Mouse (Mus musculus) yolk sac, embryonic 10.5 days (tissue): ENCODE results near the gene Ccdc13.

Experiments
- DNase-seq: peaks from one replicate; pipeline ENCODE4 v3.0.0-alpha.2; 2017; ENCODE audit warnings: low spot score

The Ccdc13 gene

DNA sequence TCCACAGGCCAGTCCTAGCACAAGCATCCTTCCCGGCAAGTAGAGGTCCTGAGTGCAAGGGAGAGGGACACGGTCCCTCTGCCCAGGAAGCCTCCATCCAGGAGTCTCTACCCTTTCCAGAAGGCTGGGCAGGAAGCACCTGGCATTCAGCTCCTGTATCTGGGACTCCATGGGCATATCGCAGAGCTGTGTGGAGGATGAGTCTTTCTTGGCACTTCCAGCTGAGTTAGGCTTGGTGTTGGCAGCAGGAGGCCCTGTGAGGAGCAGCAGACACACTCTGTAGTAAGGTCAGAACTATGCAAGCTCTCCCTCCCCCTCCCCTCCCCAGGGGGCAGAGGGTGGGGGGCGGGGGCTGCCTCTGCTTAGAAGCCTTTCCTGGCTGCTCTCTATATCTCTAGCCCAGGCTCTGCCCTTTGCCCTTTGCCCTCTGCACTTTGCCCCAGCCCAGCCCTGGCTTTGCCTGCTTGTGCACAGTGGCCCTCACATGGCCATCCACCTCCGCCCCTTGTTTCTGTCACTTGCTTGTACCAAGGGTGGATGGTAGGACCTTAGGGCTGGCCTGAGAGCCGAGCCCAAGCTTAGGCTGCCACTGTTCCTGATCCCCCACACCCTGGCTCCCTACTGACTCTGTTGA lies 40.3 kb downstream of the Ccdc13 start:
- DNase-seq: peak; percentile 93

DNA sequence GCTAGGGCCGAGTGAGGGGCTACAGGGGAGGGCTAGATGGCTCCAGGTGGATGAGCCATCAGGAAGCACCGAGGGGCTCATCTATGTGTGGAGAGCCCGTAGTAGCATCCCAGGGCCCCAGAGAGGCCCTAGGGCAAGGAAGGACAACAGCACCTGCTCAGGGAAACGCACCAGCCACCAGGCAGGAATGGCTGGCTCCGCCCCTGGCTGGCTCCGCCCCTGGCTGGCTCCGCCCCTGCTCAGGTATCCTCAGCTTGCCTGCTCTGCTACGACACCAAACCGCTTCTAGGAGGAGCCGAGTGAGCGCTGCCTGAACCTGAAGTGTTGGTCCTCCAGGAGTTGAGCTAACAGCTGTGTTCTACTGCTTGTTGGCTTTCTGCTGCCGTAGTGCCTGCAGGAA lies 41.5 kb downstream of the Ccdc13 start:
- peak; percentile 76 for DNase-seq

DNA sequence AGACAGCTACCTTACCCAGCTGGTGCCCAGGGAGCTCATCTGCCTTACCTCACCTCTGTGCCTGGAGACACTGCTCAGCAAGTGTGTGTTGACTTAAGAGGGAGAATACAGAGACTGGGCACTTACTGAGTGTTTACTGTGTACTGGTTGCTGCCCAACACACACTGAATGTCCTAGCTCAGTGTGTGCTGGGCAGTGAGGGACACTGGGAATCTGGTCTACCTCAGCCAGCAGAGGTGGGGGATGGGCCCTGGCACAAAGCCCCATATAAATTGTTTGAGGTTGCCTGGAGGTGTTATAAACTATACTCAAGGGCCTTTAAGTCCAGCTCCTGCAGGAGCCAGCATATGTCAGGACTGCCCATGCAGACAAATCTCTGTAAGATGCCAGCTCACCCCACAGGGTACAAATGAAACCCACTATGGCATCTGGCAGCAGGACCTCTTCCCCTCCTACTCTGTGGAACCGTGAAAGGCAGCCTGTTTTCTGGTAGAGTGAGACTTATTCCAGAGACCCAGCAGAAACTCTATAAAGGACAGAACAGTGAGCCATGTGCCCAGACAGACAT lies 44.2 kb downstream of the Ccdc13 start:
- DNase-seq: no peak

DNA sequence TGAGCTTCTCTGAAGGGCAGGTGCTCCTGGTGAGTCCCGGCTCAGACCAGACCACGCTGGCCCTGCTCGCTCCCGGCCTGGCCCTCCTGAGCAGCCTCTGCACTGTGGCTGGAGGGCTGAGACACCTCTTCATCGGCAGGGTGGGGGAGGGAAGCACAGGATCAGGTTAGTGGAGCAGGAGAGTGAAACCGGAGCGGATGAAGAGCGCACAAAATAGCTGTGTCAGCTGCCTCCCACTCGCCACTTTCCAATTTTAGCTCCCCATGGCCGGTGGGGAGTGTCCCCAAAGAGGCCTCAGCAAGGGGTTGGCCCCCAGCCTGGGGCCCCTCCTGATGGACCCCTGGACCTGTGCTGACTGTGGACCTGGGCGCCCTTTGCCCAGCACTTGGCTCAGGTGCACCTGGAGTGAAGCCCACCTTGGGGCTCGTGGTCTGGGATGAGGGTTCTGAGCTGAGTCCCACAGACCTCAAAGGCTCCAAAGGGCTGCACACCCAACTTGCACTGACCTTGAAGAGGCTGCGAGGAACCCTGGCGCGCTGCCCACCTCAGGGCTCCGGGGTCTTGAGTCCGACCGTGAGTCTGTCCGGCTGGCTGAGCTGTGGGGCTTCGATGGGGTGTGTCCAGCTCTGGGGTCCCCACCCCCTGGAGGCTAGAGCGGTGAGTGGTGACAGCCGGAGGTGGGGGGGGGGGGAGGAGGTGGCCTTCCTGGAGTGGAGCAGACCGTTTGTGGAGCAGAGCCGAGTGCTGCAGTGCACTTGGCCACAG lies 47.3 kb downstream of the Ccdc13 start, which contains the start of gene Hhatl:
Hhatl (minus strand) TSS at position 751 of the 765 bp plus-strand sequence.
- DNase-seq: no peak

DNA sequence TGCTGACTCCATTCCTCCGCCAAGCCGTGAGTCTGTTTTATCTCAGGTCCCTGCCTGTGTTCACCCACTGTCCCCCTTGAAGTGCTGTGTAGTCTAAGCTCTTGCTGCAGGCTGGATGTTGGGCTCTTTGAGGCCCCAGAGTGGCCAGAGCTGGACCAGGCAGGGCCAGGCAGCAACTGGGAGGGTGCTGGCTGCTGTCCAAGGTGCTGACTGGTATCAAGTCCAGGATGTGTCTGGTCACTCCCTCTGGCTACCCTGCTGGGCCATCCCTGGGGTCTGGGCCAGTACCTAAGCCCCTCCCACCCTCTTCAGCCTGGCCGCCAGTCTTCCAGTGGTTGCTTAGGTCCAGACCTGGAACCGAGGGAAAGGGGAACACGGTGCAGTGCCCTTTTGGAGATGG lies 48.1 kb downstream of the Ccdc13 start:
- DNase-seq: peak; percentile 66

DNA sequence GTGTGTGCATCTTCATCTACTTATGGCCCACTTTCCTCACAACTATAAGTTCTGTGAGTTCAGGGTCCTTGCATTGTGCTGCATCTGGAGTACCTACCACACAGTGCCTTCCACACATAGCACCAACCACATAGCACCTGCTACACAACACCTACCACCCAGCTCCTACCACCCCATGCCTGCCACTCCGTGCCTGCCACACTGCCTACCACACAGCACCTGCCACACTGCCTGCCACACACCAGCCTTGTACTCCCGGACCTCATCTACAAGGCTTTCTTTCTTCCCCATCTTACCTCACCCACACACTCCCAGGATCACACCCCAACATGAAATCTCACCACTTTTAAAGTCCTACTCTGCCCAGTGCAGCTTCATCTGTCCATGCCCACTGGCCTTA lies 52.9 kb downstream of the Ccdc13 start:
- DNase-seq: no peak

DNA sequence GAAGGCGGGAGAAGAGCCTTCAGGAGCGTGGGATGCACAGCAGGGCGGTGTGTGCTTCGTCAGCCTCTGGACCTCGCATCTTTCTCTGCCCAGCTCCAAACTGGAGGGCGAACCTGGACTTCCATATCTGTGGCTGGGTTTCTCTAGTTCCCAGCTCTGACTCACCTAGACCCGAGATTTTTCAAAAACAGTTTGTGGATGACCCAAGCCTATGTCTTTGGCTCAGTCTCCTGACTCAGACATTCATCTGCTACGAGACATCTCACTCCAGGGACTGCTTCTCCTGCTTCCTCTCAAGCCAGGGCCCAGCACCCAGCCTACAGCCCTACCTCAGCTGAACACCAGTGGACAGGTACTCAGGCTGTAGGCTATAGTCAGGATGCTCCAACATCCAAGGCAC lies 54.0 kb downstream of the Ccdc13 start:
- no peak for DNase-seq

DNA sequence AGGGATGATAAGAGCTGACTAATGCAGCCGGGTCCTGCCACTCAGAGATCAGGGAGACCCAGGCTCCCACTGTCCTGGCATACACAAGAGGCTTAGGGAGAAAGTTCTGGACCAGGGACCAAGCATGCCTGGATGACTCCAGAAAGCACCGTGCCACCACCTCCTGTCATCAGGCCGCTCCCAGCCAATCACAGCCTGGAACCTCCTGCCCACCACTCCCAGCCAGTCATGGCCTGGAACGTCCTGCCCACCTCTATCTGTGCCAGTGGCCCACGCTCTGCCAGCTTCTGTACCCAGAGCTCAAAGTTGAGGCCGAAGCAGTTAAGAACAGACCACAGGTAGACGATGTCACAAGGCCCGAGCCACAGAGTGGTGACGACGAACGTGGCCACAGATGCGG lies 54.5 kb downstream of the Ccdc13 start:
- DNase-seq: no peak

DNA sequence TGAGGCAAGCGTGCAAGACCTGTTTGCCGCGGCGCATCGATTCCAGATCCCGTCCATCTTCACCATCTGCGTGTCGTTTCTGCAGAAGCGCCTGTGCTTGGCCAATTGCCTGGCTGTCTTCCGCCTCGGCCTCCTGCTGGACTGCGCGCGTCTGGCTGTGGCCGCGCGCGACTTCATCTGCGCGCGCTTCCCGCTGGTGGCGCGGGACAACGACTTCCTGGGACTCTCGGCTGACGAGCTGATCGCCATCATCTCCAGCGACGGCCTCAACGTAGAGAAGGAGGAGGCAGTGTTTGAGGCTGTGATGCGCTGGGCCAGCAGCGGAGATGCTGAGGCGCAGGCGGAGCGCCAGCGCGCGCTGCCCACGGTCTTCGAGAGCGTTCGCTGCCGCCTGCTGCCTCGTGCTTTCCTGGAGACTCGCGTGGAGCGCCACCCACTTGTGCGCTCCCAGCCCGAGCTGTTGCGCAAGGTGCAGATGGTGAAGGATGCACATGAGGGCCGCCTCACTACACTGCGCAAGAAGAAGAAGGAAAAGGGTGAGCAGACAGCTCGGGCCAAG lies 61.1 kb downstream of the Ccdc13 start:
- DNase-seq: no peak

DNA sequence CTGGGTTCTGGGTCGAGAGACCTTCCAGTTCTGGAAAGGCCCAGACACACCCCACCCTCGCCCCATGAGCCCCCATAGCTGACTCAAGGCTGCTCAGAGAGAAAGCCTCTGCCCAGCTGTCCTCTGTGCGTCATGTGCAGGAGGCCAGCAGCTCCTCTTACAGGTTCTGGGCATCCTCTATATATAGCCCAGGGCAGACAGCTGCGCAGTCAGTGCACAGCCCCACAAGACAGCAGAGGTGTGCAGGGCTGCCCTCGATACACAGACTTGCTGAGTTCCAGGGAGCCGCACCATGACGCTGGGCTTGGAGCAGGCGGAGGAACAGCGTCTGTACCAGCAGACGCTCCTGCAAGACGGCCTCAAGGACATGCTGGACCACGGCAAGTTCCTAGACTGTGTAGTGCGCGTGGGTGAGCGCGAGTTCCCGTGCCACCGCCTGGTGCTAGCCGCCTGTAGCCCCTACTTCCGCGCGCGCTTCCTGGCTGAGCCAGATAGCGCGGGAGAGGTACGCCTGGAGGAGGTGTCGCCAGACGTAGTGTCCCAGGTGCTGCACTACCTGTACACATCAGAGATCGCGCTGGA lies 61.7 kb downstream of the Ccdc13 start, which contains the start of gene Klhl40:
Klhl40 (plus strand) TSS at position 124 of the 582 bp plus-strand sequence.
- no peak for DNase-seq

DNA sequence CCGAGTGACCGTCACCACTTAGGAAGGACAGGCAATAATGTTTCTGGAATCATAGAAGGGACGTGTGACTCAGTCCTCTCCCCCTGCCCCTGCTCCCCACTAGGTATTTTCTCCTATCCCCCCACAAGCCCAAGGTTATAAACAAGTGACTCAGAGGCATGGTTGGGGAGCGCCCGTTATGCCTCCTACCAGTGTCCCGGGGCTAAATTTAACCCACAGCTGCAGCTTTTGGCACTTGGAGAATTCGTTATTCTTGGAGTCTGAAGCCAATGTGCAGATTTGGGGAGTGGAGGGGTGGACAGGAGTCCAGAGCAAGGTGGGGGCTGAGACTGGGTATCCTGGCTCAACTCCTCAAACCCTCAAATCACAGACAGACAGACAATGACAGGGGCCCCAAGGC lies 62.8 kb downstream of the Ccdc13 start:
- no peak for DNase-seq

DNA sequence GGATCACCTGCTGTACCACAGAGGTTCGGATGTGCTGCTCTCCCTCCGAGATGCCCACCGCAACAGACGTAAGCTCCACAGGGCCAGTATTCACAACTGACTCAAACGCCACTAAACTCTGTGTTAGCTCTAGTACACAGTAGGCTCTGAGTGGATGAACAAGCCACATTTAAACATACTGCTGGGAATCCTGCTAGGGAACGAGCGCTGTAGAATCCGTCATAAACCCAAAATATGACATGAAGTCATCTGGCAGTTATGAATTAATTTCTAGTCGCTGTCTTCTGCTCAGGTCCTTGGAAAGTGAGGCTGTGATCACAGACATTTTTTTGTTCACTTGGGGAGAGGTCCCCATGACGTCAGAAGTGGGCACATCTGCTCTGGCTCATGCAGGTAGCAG lies 63.3 kb downstream of the Ccdc13 start:
- no peak for DNase-seq

DNA sequence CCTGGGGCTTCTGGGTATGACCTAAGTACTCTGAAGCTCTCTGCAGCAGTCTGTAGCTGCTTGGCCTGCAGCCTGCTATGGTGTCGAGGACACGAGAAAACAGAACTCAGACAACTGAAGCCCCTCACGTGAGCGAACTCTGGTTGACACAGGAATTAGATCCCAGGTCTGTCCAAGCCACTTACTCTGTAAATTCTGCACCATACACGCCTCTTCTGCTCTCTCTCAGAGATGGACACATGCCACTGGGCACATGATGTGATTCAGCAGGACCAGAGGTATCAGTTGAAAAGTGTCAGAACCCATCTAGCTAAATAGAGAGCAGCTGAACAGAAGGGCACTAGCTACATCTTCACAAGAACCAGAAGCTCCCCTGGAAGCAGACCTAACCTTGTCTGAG lies 66.8 kb downstream of the Ccdc13 start:
- no peak for DNase-seq

DNA sequence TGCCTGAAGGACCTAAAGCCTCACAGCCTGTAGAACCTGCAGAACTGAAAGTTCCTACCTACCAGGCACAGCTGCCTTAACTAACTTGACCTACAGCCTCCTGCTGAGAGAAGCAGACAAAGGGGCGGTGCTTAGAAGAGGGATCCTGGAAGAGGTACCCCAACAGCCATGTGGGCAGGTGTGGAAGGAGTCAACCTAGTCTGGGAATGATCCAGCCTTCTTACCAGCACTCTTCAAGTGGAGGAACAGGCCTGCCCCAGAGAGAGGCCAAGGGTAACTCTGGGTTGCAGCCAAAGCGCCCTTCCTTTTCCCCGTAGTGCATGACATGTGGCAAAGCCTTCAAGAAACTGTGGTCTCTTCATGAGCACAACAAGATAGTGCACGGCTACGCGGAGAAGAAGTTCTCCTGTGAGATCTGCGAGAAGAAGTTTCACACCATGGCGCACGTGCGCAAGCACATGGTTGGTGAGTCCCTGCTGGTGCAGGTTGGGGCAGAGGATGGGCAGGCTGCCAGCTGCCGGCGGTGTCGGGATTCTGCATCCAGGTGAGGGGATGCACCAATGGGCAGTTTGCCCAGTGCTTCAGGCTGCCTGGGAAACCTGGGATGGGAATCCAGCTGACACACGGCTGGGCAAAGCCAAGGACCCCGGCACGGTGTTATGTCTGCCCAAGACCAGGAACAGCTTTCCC lies 74.0 kb downstream of the Ccdc13 start:
- no peak for DNase-seq

DNA sequence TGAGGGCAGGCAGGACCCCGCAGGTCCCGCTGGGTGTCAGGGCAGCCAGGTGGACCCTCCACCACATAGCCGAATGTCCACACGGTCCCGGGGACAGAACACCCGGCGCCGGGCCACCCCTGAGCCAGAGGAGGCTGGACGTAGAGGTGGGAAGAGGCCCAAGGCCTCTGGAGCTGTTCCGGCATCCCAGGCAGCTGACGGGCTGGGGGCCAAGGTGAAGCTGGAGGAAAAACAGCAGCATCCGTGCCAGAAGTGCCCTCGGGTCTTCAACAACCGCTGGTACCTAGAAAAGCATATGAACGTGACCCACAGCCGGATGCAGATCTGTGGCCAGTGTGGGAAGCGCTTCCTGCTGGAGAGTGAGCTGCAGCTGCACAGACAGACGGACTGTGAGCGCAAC lies 75.5 kb downstream of the Ccdc13 start:
- DNase-seq: no peak

DNA sequence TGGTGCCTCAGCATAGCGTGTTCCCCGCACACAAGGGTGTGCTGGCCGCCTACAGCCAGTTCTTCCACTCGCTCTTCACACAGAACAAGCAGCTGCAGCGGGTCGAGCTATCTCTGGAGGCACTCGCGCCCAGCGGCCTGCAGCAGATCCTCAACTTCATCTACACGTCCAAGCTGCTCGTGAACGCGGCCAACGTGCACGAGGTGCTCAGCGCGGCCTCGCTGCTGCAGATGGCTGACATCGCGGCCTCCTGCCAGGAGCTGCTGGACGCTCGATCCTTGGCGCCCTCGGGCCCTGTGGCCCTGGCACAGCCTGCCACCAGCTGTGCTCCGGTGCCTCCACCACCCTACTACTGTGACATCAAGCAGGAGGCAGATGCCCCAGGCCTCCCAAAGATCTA lies 76.5 kb downstream of the Ccdc13 start:
- DNase-seq: no peak

DNA sequence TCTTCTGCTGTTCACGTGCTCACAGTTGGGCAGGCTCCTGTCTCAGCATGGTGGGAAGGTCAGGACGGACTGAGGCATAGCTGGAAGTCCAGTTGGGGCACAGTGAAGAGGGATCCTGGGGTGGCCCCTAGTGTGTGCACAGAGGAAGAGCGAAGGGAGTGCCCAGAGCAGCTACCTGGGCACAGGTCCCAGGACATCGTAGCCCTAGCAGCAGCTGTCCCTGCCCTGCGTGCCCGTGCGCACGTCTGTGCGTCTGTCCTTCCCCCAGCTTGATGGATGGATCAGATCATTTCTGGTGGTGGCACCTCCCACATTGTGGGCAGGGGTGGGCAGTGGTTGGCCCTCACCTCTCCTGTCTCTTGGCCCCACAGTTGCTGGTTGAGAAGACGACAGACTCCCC lies 77.0 kb downstream of the Ccdc13 start:
- no peak for DNase-seq

DNA sequence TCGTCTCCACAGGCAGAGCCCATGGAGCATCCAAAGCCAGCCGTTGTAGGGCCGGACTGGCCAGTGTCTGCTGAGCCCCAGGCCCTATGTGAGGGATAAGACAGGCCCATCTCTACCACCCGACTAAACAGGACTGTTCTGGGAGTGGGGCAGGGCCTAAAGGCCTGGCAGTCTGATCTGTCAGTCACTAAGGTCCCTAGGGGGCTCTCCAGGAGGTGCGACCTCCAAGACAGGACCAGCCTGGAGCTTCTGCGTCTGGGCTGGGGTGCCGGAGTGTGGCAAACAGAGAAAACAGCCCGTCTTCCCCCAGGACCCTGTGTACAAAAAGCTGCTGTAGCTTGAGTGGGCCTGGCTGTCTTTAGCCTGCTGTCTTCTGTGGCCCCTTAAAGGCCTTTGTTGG lies 77.5 kb downstream of the Ccdc13 start:
- no peak for DNase-seq

DNA sequence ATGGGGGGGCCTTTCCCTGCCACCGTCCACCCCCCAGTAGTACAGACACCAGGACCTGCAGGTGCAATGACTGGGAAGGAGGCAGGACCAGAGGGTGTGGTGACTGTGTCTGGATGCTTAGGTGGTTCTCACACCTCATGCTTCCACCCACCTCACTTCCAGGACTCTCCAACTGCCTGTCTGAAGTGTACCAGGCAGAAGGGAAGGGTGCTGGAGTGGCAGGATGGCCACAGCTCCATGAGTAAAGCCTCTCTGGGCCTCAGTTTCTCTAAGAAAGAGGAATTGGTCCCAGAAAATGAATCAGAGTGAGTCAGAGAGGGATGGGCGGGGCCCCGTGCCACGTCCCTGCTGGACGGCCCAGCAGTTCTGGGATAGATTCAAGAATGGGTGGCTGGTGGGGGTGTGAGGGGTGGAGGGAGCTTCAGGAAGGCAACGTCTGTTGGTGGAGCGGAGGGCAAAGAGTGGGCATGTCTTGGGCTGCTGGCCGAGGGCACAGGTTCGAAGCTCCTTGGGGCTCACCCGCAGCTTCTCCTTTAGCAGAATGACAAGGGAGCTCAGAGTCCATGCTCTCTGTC lies 78.1 kb downstream of the Ccdc13 start:
- DNase-seq: no peak

DNA sequence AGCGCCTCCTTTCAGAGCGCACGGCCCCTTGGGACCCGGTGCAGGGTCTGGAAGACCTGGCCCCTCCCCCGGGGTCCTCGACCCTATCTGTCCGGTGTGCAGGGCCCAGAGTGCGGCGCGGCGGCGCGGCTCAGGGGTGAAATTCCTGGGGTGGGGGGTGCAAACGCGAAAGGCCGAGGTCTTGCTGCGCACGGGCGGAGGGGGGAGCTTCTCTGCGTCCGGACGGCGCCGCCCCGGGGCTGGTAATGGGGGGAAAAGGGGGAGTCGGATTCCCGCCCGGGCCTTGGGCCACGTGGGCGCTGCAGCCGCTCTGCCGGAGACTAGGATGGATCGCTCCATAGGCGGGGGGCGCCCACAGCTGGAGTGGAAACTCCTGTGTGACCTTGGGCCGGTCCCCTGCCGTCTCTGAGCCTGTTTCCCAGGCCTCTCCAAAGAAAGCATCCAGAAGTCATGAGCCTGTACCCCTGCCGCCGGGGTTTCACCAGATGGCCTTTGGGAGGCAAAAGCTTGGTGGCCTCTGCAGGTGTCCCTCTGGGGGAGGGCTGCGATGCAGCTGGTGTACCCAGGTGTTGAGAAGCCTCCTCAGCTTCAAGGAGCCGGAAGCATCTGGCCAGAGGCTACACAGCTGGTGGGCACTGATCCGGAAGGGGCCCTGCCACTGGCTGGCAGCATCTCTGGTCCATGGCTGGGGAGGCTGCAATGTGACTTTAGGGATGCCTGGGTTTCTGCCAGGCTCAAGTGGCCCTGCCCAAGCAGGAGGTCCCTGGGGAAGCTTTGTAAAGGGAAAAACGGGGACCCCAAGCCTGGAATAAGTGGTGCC lies 78.8 kb downstream of the Ccdc13 start:
- DNase-seq: peak; percentile 89
